Mouse (Mus musculus) neural tube, embryonic 11.5 days (tissue): ENCODE measurements around the gene Got2. TPM values are rescaled to one million over a fixed set of nuclear protein-coding genes. Genes with fewer than 3 reads are reported as not detected.
"Not testable (repeated sequence)": the region's sequence is repeated elsewhere in the genome, so short reads cannot be mapped to it uniquely, and the experiment has no call there.

ENCODE experiments used
- ATAC-seq: fragments of 200-750 bp; cut with Nextera tagmentation; 2 replicates; pipeline ENCODE4 v1.8.0; 2017; ENCODE audit warnings: moderate number of reproducible peaks, mild to moderate bottlenecking, moderate TSS enrichment, moderate library complexity; ENCODE audit not compliant: insufficient read depth, low FRiP score, low TSS enrichment
- DNase-seq: peaks from one replicate; pipeline ENCODE4 v3.0.0-alpha.2; 2015; ENCODE audit warnings: low spot score
- H3K27ac ChIP-seq: fragments of 300-500 bp; sonication (generic); 2 replicates; pipeline ENCODE4 v1.5.1; 2014; ENCODE audit warnings: low read depth, mild to moderate bottlenecking, low read length
- H3K27me3 ChIP-seq: fragments of 300-500 bp; sonication (generic); 2 replicates; pipeline ENCODE4 v1.6.1; 2014; ENCODE audit warnings: mild to moderate bottlenecking, low read length, mixed read lengths; ENCODE audit not compliant: control insufficient read depth, insufficient read depth
- H3K36me3 ChIP-seq: fragments of 300-500 bp; sonication (generic); 2 replicates; pipeline ENCODE4 v1.6.1; 2014; ENCODE audit warnings: mild to moderate bottlenecking, low read length, moderate library complexity, mixed read lengths; ENCODE audit not compliant: control insufficient read depth, insufficient read depth
- H3K4me1 ChIP-seq: fragments of 300-500 bp; sonication (generic); 2 replicates; pipeline ENCODE4 v1.6.1; 2014; ENCODE audit warnings: low read length, mixed read lengths; ENCODE audit not compliant: control insufficient read depth, insufficient read depth
- H3K4me2 ChIP-seq: fragments of 300-500 bp; sonication (generic); 2 replicates; pipeline ENCODE4 v1.6.1; 2014; ENCODE audit warnings: low read depth, mild to moderate bottlenecking, moderate library complexity
- H3K4me3 ChIP-seq: fragments of 300-500 bp; sonication (generic); 2 replicates; pipeline ENCODE4 v1.5.1; 2014; ENCODE audit warnings: low read depth, low read length
- H3K9ac ChIP-seq: fragments of 300-500 bp; sonication (generic); 2 replicates; pipeline ENCODE4 v1.6.1; 2014; ENCODE audit warnings: mild to moderate bottlenecking, low read length
- H3K9me3 ChIP-seq: fragments of 300-500 bp; sonication (generic); 2 replicates; pipeline ENCODE4 v1.6.1; 2016; ENCODE audit warnings: low read length; ENCODE audit not compliant: control insufficient read depth
- WGBS: fragments of 180-500 bp; shearing (Covaris S2); extraction: QIAGEN DNeasy Blood & Tissue Kit; methylation state at CpG from one replicate; pipeline ENCODE4 v1.1.7; 2014; 5-methylcytosine and 5-hydroxymethylcytosine counted together
- polyA plus RNA-seq: library from polyadenylated mRNA; unstranded; fragments of >200 nt; fragmentation: Nextera tagmentation; extraction: Ambion mirVana; gene quantifications from 2 replicates; pipeline ENCODE4 v1.2.1, GENCODE M21; 2014

Gene Got2
- polyA plus RNA-seq, 1 experiment from 2014 or later: 81.2 TPM

DNA sequence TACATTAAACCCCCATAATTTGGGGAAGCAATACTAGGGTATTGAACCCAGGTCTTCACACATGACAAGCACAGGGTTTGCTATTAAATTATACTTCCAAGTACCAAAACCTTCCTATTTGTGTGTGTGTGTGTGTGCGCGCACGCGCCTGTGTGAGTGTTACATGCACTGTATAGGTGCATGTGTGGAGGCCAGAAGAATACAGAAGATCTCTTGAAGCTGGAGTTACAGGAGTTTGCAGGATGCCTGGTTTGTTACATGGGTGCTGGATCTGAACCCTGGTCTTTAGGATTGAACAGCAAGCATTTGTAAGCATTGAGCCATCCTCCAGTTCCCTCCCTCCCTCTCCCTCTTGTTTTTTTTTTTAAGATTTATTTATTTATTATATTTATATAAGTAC, 49.1 kb downstream of the Got2 start:
- ATAC-seq: no peak
- DNase-seq: no peak
- H3K27me3 ChIP-seq: no peaks in the 10 kb centered on the region
- no peak overlapping the region for H3K4me2 ChIP-seq
- 96% methylated on average over 4 of the region's 4 CpGs for WGBS
- no peaks in the 10 kb centered on the region for H3K9me3 ChIP-seq
- no peaks in the 10 kb centered on the region for H3K4me1 ChIP-seq
- H3K4me3 ChIP-seq: no peak overlapping the region
- H3K27ac ChIP-seq: no peak overlapping the region
- H3K9ac ChIP-seq: no peak overlapping the region
- H3K36me3 ChIP-seq: no peaks in the 10 kb centered on the region

GRCm38 (mm10) chr8:95837266-95837665, 51.1 kb downstream of the Got2 start:
- DNase-seq (no peak), ATAC-seq (no peak)
- no peak overlapping the region for H3K27ac ChIP-seq
- 94% methylated on average over 10 of the region's 10 CpGs for WGBS
- no peak overlapping the region for H3K9ac ChIP-seq
- H3K4me3 ChIP-seq: no peak overlapping the region
- no peaks in the 10 kb centered on the region for H3K36me3 ChIP-seq
- no peak overlapping the region for H3K4me2 ChIP-seq
- H3K27me3 ChIP-seq: no peaks in the 10 kb centered on the region
- H3K9me3 ChIP-seq: no peaks in the 10 kb centered on the region
- H3K4me1 ChIP-seq: no peaks in the 10 kb centered on the region

GRCm38 (mm10) chr8:95835891-95836290, 52.5 kb downstream of the Got2 start:
- Histone ChIP-seq H3K9ac (no peak overlapping the region), H3K27ac (no peak overlapping the region), H3K9me3 (no peaks in the 10 kb centered on the region), H3K36me3 (no peaks in the 10 kb centered on the region), H3K4me2 (no peak overlapping the region), H3K27me3 (no peaks in the 10 kb centered on the region), H3K4me3 (no peak overlapping the region), H3K4me1 (no peaks in the 10 kb centered on the region)
- ATAC-seq: no peak
- no peak for DNase-seq
- WGBS: 79% methylated on average over 4 of the region's 4 CpGs

DNA sequence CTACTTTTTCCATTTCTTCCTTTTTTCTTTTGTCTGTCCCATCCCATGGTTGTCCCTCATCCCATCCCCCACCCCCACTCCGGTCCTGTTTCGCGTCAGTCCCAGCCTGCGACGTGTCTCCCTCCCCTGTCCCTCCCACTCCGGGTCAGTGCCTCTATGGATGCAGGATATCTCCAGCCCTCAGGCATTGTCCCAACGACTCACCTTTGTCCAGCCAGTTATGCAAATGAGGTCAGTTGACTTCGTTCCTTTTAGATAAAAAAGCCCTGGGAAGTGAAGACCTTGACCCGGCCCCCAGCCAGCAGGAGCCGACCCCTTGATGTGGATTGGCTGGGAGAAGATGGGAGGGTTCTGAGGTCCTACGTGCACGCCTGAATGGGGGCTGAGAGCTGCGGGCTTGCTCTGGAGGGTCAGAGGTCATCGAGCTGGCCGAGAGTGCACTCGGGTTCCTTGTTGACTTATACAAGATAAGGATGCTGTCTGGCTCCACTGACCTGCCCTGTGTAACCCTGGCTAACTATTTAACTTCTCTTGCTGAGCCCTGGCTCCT, 54.8 kb downstream of the Got2 start:
- H3K4me3 ChIP-seq: peak overlapping the region; percentile 1; the same call in 1 of the 2 replicates
- peak overlapping the region; percentile 7 for H3K4me2 ChIP-seq
- H3K27ac ChIP-seq: no peak overlapping the region
- H3K27me3 ChIP-seq: no peaks in the 10 kb centered on the region
- H3K36me3 ChIP-seq: no peaks in the 10 kb centered on the region
- no peaks in the 10 kb centered on the region for H3K4me1 ChIP-seq
- peak; percentile 41 for DNase-seq
- 1% methylated on average over 16 of the region's 16 CpGs for WGBS
- peak overlapping the region; percentile 0; the same call in 1 of the 2 replicates for H3K9ac ChIP-seq
- peak; percentile 71 for ATAC-seq
- H3K9me3 ChIP-seq: no peaks in the 10 kb centered on the region

- Histone ChIP-seq H3K36me3 (no peaks in the 10 kb centered on the region), H3K9ac (no peak overlapping the region; the same call in 1 of the 2 replicates), H3K4me1 (no peaks in the 10 kb centered on the region), H3K9me3 (no peaks in the 10 kb centered on the region), H3K27ac (no peak overlapping the region), H3K4me3 (peak overlapping the region; percentile 1; the same call in 1 of the 2 replicates), H3K4me2 (peak overlapping the region; percentile 7), H3K27me3 (no peaks in the 10 kb centered on the region)
- peak; percentile 56 for ATAC-seq
- WGBS: 14% methylated on average over 16 of the region's 16 CpGs
- DNase-seq: peak; percentile 88
Measured at GRCm38 (mm10) chr8:95832603-95833434, 55.5 kb downstream of the Got2 start.

DNA sequence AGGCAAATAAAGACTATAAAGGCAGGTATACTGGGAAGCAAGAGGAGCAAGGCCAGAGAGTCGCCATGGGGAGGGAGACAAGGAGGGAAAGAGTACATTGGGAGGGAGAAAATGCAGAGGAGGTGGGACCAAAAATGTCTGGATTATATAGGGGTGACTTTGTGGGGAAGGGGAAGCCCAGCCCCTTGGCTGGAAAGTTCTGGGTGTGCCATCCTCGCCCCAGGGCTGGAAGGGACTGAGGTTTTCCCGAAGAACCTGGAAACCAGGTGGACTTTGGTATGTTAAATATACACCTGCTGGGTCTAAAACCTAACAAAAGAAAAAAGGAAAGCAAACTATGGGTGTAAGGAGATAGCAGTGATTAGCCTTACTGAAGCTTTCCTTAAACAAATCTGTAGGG, 58.2 kb downstream of the Got2 start:
- Histone ChIP-seq H3K27me3 (no peaks in the 10 kb centered on the region), H3K9ac (no peak overlapping the region), H3K4me3 (no peak overlapping the region), H3K36me3 (no peaks in the 10 kb centered on the region), H3K4me2 (no peak overlapping the region), H3K4me1 (no peaks in the 10 kb centered on the region), H3K27ac (no peak overlapping the region), H3K9me3 (no peaks in the 10 kb centered on the region)
- 77% methylated on average over 3 of the region's 3 CpGs for WGBS
- ATAC-seq (no peak), DNase-seq (no peak)

- not testable (repeated sequence) for ATAC-seq, DNase-seq, H3K27ac ChIP-seq, H3K4me1 ChIP-seq, H3K4me3 ChIP-seq, H3K36me3 ChIP-seq, H3K9me3 ChIP-seq, H3K27me3 ChIP-seq, H3K9ac ChIP-seq, H3K4me2 ChIP-seq
- WGBS: 53% methylated on average over 24 of the region's 25 CpGs
Measured at GRCm38 (mm10) chr8:95825162-95825561, 63.2 kb downstream of the Got2 start, which contains the start of gene Sap18b. Sap18b (plus strand) TSS chr8:95825346.

DNA sequence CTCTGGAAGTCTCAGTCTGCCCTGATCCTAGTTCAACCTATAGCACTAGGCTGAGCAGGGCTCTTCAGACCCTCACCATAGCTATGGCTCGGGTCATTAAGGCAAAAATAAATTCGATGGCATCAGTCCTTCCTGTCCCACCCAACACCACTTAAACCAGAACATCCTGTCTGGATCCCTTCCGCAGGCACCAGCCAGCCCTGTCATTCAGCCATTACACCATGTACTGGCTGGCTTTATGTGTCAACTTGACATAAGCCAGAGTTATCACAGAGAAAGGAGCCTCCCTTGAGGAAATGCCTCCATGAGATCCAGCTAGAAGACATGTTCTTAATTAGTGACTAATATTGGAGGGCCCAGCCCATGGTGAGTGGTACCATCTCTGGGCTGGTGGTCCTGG, 65.6 kb downstream of the Got2 start:
- H3K4me1 ChIP-seq: no peaks in the 10 kb centered on the region
- H3K27me3 ChIP-seq: no peaks in the 10 kb centered on the region

GRCm38 (mm10) chr8:95822096-95822495, 66.3 kb downstream of the Got2 start:
- Histone ChIP-seq H3K4me2 (no peak overlapping the region), H3K27me3 (no peaks in the 10 kb centered on the region), H3K4me3 (no peak overlapping the region), H3K36me3 (no peaks in the 10 kb centered on the region), H3K4me1 (no peaks in the 10 kb centered on the region), H3K9ac (no peak overlapping the region), H3K9me3 (no peaks in the 10 kb centered on the region), H3K27ac (no peak overlapping the region)
- no peak for ATAC-seq
- WGBS: 86% methylated on average over 5 of the region's 5 CpGs
- no peak for DNase-seq

More for the DNA sequence above, 65.6 kb downstream of the Got2 start:
- ATAC-seq (no peak), DNase-seq (no peak)
- H3K36me3 ChIP-seq: no peaks in the 10 kb centered on the region
- no peak overlapping the region for H3K4me3 ChIP-seq
- H3K9ac ChIP-seq: no peak overlapping the region
- no peaks in the 10 kb centered on the region for H3K9me3 ChIP-seq
- 82% methylated on average over 3 of the region's 3 CpGs for WGBS
- no peak overlapping the region for H3K27ac ChIP-seq
- no peak overlapping the region for H3K4me2 ChIP-seq
